Mouse (Mus musculus): ENCODE measurements at regions not wholly inside any gene's neighbourhood (a gene's known extent, or its start where the extent isn't known, plus 50 kb on each side); places are given as distances from the start of the nearest gene placed in this dataset.

DNA sequence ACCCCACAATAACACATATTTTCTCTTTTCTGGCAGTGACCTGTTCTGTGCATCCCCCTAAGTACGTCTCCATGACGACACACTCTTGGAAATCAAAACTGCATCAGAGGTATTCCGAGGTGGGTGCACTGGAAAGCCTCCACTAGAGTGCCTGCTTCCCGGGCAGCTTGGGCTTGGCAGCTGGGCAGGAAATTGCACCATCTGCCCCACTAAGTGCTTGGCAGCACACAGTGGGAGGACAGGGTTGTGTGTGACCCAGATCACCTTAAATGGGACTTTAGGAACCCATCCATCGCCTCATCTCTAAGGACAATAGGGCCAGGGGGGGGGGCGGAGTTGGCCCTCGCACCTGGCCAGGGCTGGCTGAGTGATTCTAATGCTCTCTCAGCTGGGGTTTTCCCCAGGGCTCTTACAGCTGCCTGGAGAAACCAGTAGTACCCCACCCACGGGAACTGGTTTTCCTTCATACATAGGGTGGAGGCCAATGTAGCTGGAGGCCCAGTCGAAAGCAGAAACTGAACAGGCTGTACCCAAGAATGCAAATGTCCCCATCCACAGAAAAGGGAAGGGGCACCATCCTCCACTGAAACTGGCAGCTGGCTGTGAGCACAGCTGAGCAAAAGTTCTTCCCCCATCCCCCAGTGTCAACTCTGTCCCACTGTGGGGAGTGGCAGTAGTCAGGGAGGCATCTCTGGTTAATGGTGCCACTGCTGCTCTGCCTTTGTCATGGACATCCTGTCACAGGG lies 75.7 kb downstream of the Cryaa start:
- H3K9me3 ChIP-seq (replicated peaks; ENCODE audit: low read length): no peaks in the 10 kb centered on the region
- H3K27me3 ChIP-seq (replicated peaks): no peaks in the 10 kb centered on the region
- H3K79me2 ChIP-seq (replicated peaks; ENCODE audit: control insufficient read depth, extremely low read depth, insufficient read depth, poor library complexity, severe bottlenecking): no peaks in the 10 kb centered on the region
- DNase-seq (ENCODE audit: extremely low read depth): peak; percentile 99
- dilution Hi-C loops (cut with MboI; ENCODE audit: extremely low pct_ligation_motif_present, extremely low pct_unique_long_range_greater_than_20kb, low sequenced_read_pairs): no loop called here
- H3K27ac ChIP-seq (ENCODE audit: insufficient read depth, low read depth): peak overlapping the region; percentile 92
- H3K9ac ChIP-seq (ENCODE audit: insufficient read depth, low read depth): peak overlapping the region; percentile 45
- H3K4me3 ChIP-seq (replicated peaks in 1 of 3; ENCODE audit: low read depth in 2 of 3, low read length in 2 of 3, poor library complexity in 1 of 3): peak overlapping the region in 2 of 3 experiments; percentile 2 to 15
- TF ChIP-seq MEF2A (IDR thresholded peaks at IDR 0.05; ENCODE audit: borderline replicate concordance, low read depth, low read length) (peak; percentile 95), POLR2AphosphoS2 (IDR thresholded peaks at IDR 0.05; ENCODE audit: low read depth, low read length) (no peak), ETS1 (conservative IDR thresholded peaks at IDR 0.05; ENCODE audit: low read depth, low read length) (peak; percentile 99), USF1 (IDR thresholded peaks at IDR 0.05; ENCODE audit: low read depth, low read length) (no peak), SMC3 (IDR thresholded peaks at IDR 0.05; ENCODE audit: low read depth, low read length) (peak; percentile 54), NELFE (IDR thresholded peaks at IDR 0.05; ENCODE audit: low read depth, low read length) (no peak; the same call in 1 of the 2 replicates), MYC (IDR thresholded peaks at IDR 0.05; ENCODE audit: low read depth, low read length) (peak; percentile 72), E2F4 (IDR thresholded peaks at IDR 0.05; ENCODE audit: insufficient replicate concordance, low read depth, low read length) (no peak), GABPA (IDR thresholded peaks at IDR 0.05; ENCODE audit: insufficient replicate concordance, low read depth, low read length) (no peak), CHD1 (IDR thresholded peaks at IDR 0.05; ENCODE audit: low read depth, low read length) (no peak), POLR2A (IDR thresholded peaks at IDR 0.05; ENCODE audit: low read depth, low read length) (0 out of 2 replicates have a peak, but pooled peaks have one; percentile 64), EP300 (IDR thresholded peaks at IDR 0.05; ENCODE audit: low read length) (peak; percentile 99), NRF1 (IDR thresholded peaks at IDR 0.05; ENCODE audit: low read depth, low read length) (peak; percentile 26; the same call in 1 of the 2 replicates), ELF1 (IDR thresholded peaks at IDR 0.05; ENCODE audit: low read depth, low read length) (peak; percentile 69; the same call in 1 of the 2 replicates), MAFK (IDR thresholded peaks at IDR 0.05; ENCODE audit: insufficient replicate concordance, low read length) (peak; percentile 85), ZKSCAN1 (IDR thresholded peaks at IDR 0.05; ENCODE audit: borderline replicate concordance, low read depth, low read length) (peak; percentile 99), MXI1 (IDR thresholded peaks at IDR 0.05; ENCODE audit: low read depth, low read length) (no peak), TBP (conservative IDR thresholded peaks at IDR 0.05; ENCODE audit: low read depth, low read length) (no peak), CHD2 (IDR thresholded peaks at IDR 0.05; ENCODE audit: low read length) (peak; percentile 97), MAZ (IDR thresholded peaks at IDR 0.05; ENCODE audit: low read depth, low read length) (peak; percentile 100), ZMIZ1 (IDR thresholded peaks at IDR 0.05; ENCODE audit: low read depth, low read length) (no peak), USF2 (conservative IDR thresholded peaks at IDR 0.05; ENCODE audit: low read depth, low read length) (no peak), UBTF (IDR thresholded peaks at IDR 0.05; ENCODE audit: low read depth, low read length) (no peak), RAD21 (IDR thresholded peaks at IDR 0.05; ENCODE audit: low read depth, low read length) (peak; percentile 37), BHLHE40 (IDR thresholded peaks at IDR 0.05; ENCODE audit: low read depth, low read length) (peak; percentile 88), ZNF384 (IDR thresholded peaks at IDR 0.05; ENCODE audit: low read depth, low read length) (0 out of 2 replicates have a peak, but pooled peaks have one; percentile 39), IRF4 (IDR thresholded peaks at IDR 0.05; ENCODE audit: low read depth, low read length) (peak; percentile 98), MAX (IDR thresholded peaks at IDR 0.05; ENCODE audit: low read length) (peak; percentile 73; the same call in 1 of the 2 replicates), JUND (conservative IDR thresholded peaks at IDR 0.05; ENCODE audit: low read depth, low read length) (peak; percentile 75), PAX5 (IDR thresholded peaks at IDR 0.05; ENCODE audit: low read length) (no peak), TCF12 (IDR thresholded peaks at IDR 0.05; ENCODE audit: low read depth, low read length) (peak; percentile 100), KAT2A (IDR thresholded peaks at IDR 0.05; ENCODE audit: insufficient replicate concordance, low read length) (0 out of 2 replicates have a peak, but pooled peaks have one; percentile 78), HCFC1 (IDR thresholded peaks at IDR 0.05; ENCODE audit: low read depth, low read length) (peak; percentile 30), CTCF (conservative IDR thresholded peaks at IDR 0.05 in 1 of 2, IDR thresholded peaks at IDR 0.05 in 1 of 2; ENCODE audit: low read depth in 2 of 2, low read length in 2 of 2) (no peak), RCOR1 (conservative IDR thresholded peaks at IDR 0.05; ENCODE audit: low read depth, low read length) (peak; percentile 92), ZC3H11A (IDR thresholded peaks at IDR 0.05; ENCODE audit: low read depth, low read length) (peak; percentile 27; the same call in 1 of the 2 replicates), JUN (IDR thresholded peaks at IDR 0.05; ENCODE audit: insufficient read depth, low read depth, low read length) (peak; percentile 67; the same call in 1 of the 2 replicates), SIN3A (IDR thresholded peaks at IDR 0.05; ENCODE audit: low read length) (peak; percentile 89)
- H3K4me1 ChIP-seq (ENCODE audit: control insufficient read depth in 1 of 2, insufficient read depth in 2 of 2): peaks cover 42 to 76% of the 10 kb centered on the region in 2 experiments
- in situ Hi-C loops (cut with MboI; ENCODE audit: low pct_ligation_motif_present, low pct_unique_long_range_greater_than_20kb, low sequenced_read_pairs): no loop called here
- no peak overlapping the region for H3K4me2 ChIP-seq (ENCODE audit: insufficient read depth, low read depth, poor library complexity, severe bottlenecking)
- peaks cover 0 to 2% of the 10 kb centered on the region in 2 experiments for H3K36me3 ChIP-seq (replicated peaks in 1 of 2; ENCODE audit: control insufficient read depth in 1 of 2, insufficient read depth in 1 of 2, low read length in 1 of 2)
